Mouse (Mus musculus) hindbrain, embryonic 11.5 days (tissue): ENCODE results near the gene H2-Ke6. TPM values are rescaled to one million over a fixed set of nuclear protein-coding genes. Genes with fewer than 3 reads are reported as not detected.
A peak's percentile ranks its signal among the peaks of the same experiment; 100 is the strongest.

Experiments
- ATAC-seq: fragments of 200-750 bp; cut with Nextera tagmentation; 2 replicates; pipeline ENCODE4 v1.8.0; 2017; ENCODE audit warnings: mild to moderate bottlenecking, moderate TSS enrichment, moderate library complexity; ENCODE audit not compliant: low FRiP score
- DNase-seq: peaks from one replicate; pipeline ENCODE4 v3.0.0-alpha.2; 2015; ENCODE audit warnings: low spot score
- H3K27ac ChIP-seq: fragments of 300-500 bp; sonication (generic); 2 replicates; pipeline ENCODE4 v1.5.1; 2014; ENCODE audit warnings: mild to moderate bottlenecking, low read depth, low read length
- H3K27me3 ChIP-seq: fragments of 300-500 bp; sonication (generic); 2 replicates; pipeline ENCODE4 v1.6.1; 2014; ENCODE audit warnings: mild to moderate bottlenecking, low read length, moderate library complexity, mixed read lengths; ENCODE audit not compliant: control insufficient read depth, insufficient read depth
- H3K36me3 ChIP-seq: fragments of 300-500 bp; sonication (generic); 2 replicates; pipeline ENCODE4 v1.6.1; 2014; ENCODE audit warnings: mild to moderate bottlenecking, low read length, moderate library complexity, mixed read lengths; ENCODE audit not compliant: control insufficient read depth, insufficient read depth
- H3K4me1 ChIP-seq: fragments of 300-500 bp; sonication (generic); replicated peaks from 2 replicates; pipeline ENCODE4 v1.6.1; 2014; ENCODE audit warnings: low read length, mixed read lengths; ENCODE audit not compliant: control insufficient read depth, insufficient read depth
- H3K4me2 ChIP-seq: fragments of 300-500 bp; sonication (generic); replicated peaks from 2 replicates; pipeline ENCODE4 v1.6.1; 2014; ENCODE audit warnings: mild to moderate bottlenecking, low read depth, low read length
- H3K4me3 ChIP-seq: fragments of 300-500 bp; sonication (generic); 2 replicates; pipeline ENCODE4 v1.5.1; 2014; ENCODE audit warnings: low read depth, low read length
- H3K9ac ChIP-seq: fragments of 300-500 bp; sonication (generic); 2 replicates; pipeline ENCODE4 v1.6.1; 2014; ENCODE audit warnings: low read depth, low read length
- H3K9me3 ChIP-seq: fragments of 300-500 bp; sonication (generic); 2 replicates; pipeline ENCODE4 v1.6.1; 2016; ENCODE audit warnings: low read length; ENCODE audit not compliant: control insufficient read depth
- WGBS: fragments of 180-500 bp; shearing (Covaris S2); extraction: QIAGEN DNeasy Blood & Tissue Kit; methylation state at CpG from one replicate; pipeline ENCODE4 v1.1.7; 2014; 5-methylcytosine and 5-hydroxymethylcytosine counted together
- microRNA counts: library from miRNA; unstranded; fragments of <30 nt; microRNA quantifications from one replicate; lab custom pipeline; 2015
- polyA plus RNA-seq: library from polyadenylated mRNA; unstranded; fragments of >200 nt; fragmentation: Nextera tagmentation; extraction: Ambion mirVana; gene quantifications from 2 replicates; pipeline ENCODE4 v1.2.1, GENCODE M21; 2014

H2-Ke6 gene
- polyA plus RNA-seq, 1 experiment from 2014 or later, result 54.8 TPM

GRCm38 (mm10) chr17:33979512-33980050 lies 48.3 kb downstream of the H2-Ke6 start:
- no peak for ATAC-seq

GRCm38 (mm10) chr17:33978631-33979031 lies 49.2 kb downstream of the H2-Ke6 start:
- 0% methylated on average over 17 of the region's 17 CpGs for WGBS
- peak overlapping the region; percentile 23 for H3K4me3 ChIP-seq
- H3K27me3 ChIP-seq, result peaks cover 30% of the 10 kb centered on the region
- no peaks in the 10 kb centered on the region for H3K36me3 ChIP-seq
- no peak overlapping the region for H3K9ac ChIP-seq
- H3K27ac ChIP-seq, result no peak overlapping the region
- DNase-seq (peak; percentile 31), ATAC-seq (0 out of 2 replicates have a peak, but pooled peaks have one; percentile 20)
- no peaks in the 10 kb centered on the region for H3K4me1 ChIP-seq
- peak overlapping the region; percentile 47 for H3K4me2 ChIP-seq
- no peaks in the 10 kb centered on the region for H3K9me3 ChIP-seq

More at GRCm38 (mm10) chr17:33979512-33980050, 48.3 kb downstream of the H2-Ke6 start:
- Histone ChIP-seq H3K9me3 (no peaks in the 10 kb centered on the region), H3K4me1 (no peaks in the 10 kb centered on the region), H3K4me3 (no peak overlapping the region), H3K9ac (no peak overlapping the region), H3K27me3 (peaks cover 30% of the 10 kb centered on the region), H3K4me2 (no peak overlapping the region), H3K27ac (no peak overlapping the region), H3K36me3 (no peaks in the 10 kb centered on the region)
- WGBS, result 83% methylated on average over 6 of the region's 6 CpGs
- DNase-seq, result no peak

GRCm38 (mm10) chr17:33977861-33978557 lies 49.9 kb downstream of the H2-Ke6 start:
- Histone ChIP-seq H3K27me3 (peaks cover 30% of the 10 kb centered on the region), H3K4me3 (peak overlapping the region; percentile 23), H3K36me3 (no peaks in the 10 kb centered on the region), H3K27ac (no peak overlapping the region), H3K4me1 (no peaks in the 10 kb centered on the region), H3K9ac (no peak overlapping the region), H3K4me2 (peak overlapping the region; percentile 47), H3K9me3 (no peaks in the 10 kb centered on the region)
- DNase-seq (peak; percentile 6), ATAC-seq (no peak)
- 2% methylated on average over 57 of the region's 57 CpGs for WGBS

MicroRNA genes within 50 kb of the gene (microRNA counts, 519-probe panel; counts per million panel counts)
- 4,567 counts per million, percentile 50 among the panel's probes with 10 or more counts for microRNA mmu-miR-219 (lab: Ali Mortazavi, UCI)

Other genes with a start within 250 kb of the H2-Ke6 start
- 22.0 and 22.5 TPM in 2 replicates for gene Angptl4, start 246.2 kb downstream of the H2-Ke6 start, polyA plus RNA-seq
- 22.7 and 30.1 TPM in 2 replicates for gene Kank3, start 217.5 kb downstream of the H2-Ke6 start, polyA plus RNA-seq
- gene Rps28, start 203.5 kb downstream of the H2-Ke6 start, polyA plus RNA-seq, result 706 and 742 TPM in 2 replicates
- gene Ndufa7, start 203.5 kb downstream of the H2-Ke6 start, polyA plus RNA-seq, result 445 and 467 TPM in 2 replicates
- 73.7 and 76.1 TPM in 2 replicates for gene Cd320, start 185.0 kb downstream of the H2-Ke6 start, polyA plus RNA-seq
- not detected in 2 replicates for gene Gm7029, start 154.2 kb downstream of the H2-Ke6 start, polyA plus RNA-seq
- 5.3 and 9.9 TPM in 2 replicates for gene Kifc1, start 137.4 kb downstream of the H2-Ke6 start, polyA plus RNA-seq
- 0.86 TPM in 1 of 2 replicates, not detected in the other for gene Platr17, start 122.9 kb downstream of the H2-Ke6 start, polyA plus RNA-seq
- 47.0 and 60.0 TPM in 2 replicates for gene Daxx, start 118.6 kb downstream of the H2-Ke6 start, polyA plus RNA-seq
- gene Tapbp, start 112.2 kb downstream of the H2-Ke6 start, polyA plus RNA-seq, result 14.5 and 16.6 TPM in 2 replicates
- 8.1 and 9.3 TPM in 2 replicates for gene Zbtb22, start 112.2 kb downstream of the H2-Ke6 start, polyA plus RNA-seq
- 32.5 and 32.9 TPM in 2 replicates for gene Rgl2, start 98.5 kb downstream of the H2-Ke6 start, polyA plus RNA-seq
- gene Pfdn6, start 87.7 kb downstream of the H2-Ke6 start, polyA plus RNA-seq, result 201 and 205 TPM in 2 replicates
- 26.8 and 29.4 TPM in 2 replicates for gene Wdr46, start 87.4 kb downstream of the H2-Ke6 start, polyA plus RNA-seq
- 4.8 and 5.3 TPM in 2 replicates for gene B3galt4, start 76.6 kb downstream of the H2-Ke6 start, polyA plus RNA-seq
- gene Vps52, start 72.2 kb downstream of the H2-Ke6 start, polyA plus RNA-seq, result 38.2 and 39.4 TPM in 2 replicates
- 1,221 and 1,241 TPM in 2 replicates for gene Rps18, start 72.1 kb downstream of the H2-Ke6 start, polyA plus RNA-seq
- gene H2-K1, start 27.7 kb downstream of the H2-Ke6 start, polyA plus RNA-seq, result 18.7 and 19.4 TPM in 2 replicates
- 5.9 and 6.3 TPM in 2 replicates for gene Ring1, start 3.4 kb downstream of the H2-Ke6 start, polyA plus RNA-seq
- 75.9 and 80.3 TPM in 2 replicates for gene Slc39a7, start 3.6 kb upstream of the H2-Ke6 start, polyA plus RNA-seq
- 16.3 and 16.8 TPM in 2 replicates for gene Rxrb, start 3.8 kb upstream of the H2-Ke6 start, polyA plus RNA-seq
- 0.91 and 1.4 TPM in 2 replicates for gene Col11a2, start 11.4 kb upstream of the H2-Ke6 start, polyA plus RNA-seq
- gene H2-Oa, start 64.3 kb upstream of the H2-Ke6 start, polyA plus RNA-seq, result 0.26 and 0.32 TPM in 2 replicates
- 8.6 and 13.8 TPM in 2 replicates for gene H2-DMa, start 91.5 kb upstream of the H2-Ke6 start, polyA plus RNA-seq
- gene Brd2, start 94.6 kb upstream of the H2-Ke6 start, polyA plus RNA-seq, result 113 and 159 TPM in 2 replicates
- not detected in 2 replicates for gene H2-DMb2, start 115.2 kb upstream of the H2-Ke6 start, polyA plus RNA-seq
- gene H2-DMb1, start 125.0 kb upstream of the H2-Ke6 start, polyA plus RNA-seq, result 0.29 and 0.94 TPM in 2 replicates
- gene Tap1, start 159.5 kb upstream of the H2-Ke6 start, polyA plus RNA-seq, result 1.0 and 1.1 TPM in 2 replicates
- gene Psmb9, start 159.7 kb upstream of the H2-Ke6 start, polyA plus RNA-seq, result 0.42 and 1.1 TPM in 2 replicates
- 1.3 and 1.9 TPM in 2 replicates for gene Psmb8, start 169.7 kb upstream of the H2-Ke6 start, polyA plus RNA-seq
- 0.19 and 0.50 TPM in 2 replicates for gene Tap2, start 175.5 kb upstream of the H2-Ke6 start, polyA plus RNA-seq
- gene H2-Ob, start 210.8 kb upstream of the H2-Ke6 start, polyA plus RNA-seq, result not detected in 2 replicates
- gene H2-Ab1, start 229.6 kb upstream of the H2-Ke6 start, polyA plus RNA-seq, result 2.4 and 3.1 TPM in 2 replicates